Mouse (Mus musculus) c-Kit-positive CD71-positive TER-119-positive erythroid progenitor cells, embryonic 14.5 days (primary cell): ENCODE measurements around the gene Cd164l2.

Experiments
- DNase-seq: peaks from one replicate; pipeline ENCODE4 v3.0.0-alpha.2; 2013; ENCODE audit warnings: low spot score

Cd164l2 gene

GRCm38 (mm10) chr4:133211751-133212561 is at the start of gene Cd164l2, which contains the start of gene Gpr3:
Gene Cd164l2 (plus strand): TSS chr4:133212131.
Gene Gpr3 (minus strand): TSS chr4:133212536.
- no peak for DNase-seq

GRCm38 (mm10) chr4:133162196-133162595 is 49.7 kb upstream of the Cd164l2 start:
- DNase-seq = no peak

DNA sequence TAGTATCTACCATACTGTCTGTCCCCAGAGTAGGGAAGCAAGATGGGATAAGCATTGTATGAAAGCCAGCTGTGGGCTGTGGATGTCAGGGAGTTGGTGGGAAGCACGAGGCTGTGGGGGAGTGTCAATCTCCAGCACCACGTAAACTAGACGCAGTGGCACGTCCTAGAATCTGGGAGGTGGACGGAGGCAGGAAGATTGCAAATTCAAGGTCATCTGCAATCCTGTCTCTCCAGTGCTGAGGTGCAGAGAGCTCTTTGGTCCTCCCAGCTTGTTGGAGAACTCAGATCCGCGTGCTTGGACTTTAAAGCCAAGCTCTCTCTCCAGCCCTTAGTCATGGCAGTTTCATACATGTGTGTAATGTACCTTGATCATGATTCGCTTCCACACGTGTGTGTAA is 45.2 kb upstream of the Cd164l2 start:
- DNase-seq = no peak

- no peak for DNase-seq
Measured at GRCm38 (mm10) chr4:133169237-133170055, 42.5 kb upstream of the Cd164l2 start.

DNA sequence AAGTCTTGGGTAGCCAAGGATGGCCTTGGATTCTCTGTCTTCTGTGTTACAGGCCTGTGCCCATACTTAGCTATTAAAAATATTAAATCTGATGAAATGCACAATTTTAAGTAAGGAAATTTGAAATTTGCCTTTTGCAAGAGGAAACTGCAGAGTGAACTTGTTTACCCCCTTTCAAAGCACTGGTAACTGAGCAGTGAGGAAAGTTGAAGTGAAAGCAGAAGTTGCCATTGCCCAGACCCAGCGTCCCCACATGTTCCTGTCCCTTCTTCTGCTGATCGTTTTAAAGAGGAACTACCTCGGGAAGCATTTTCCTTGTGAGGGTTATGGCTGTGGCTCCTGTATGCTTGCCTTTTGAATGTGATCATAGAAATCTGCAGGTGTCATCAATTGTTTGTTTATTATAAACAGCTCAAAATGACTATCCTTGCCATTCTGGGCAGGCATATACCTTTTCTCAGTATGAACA is 41.8 kb upstream of the Cd164l2 start:
- DNase-seq = no peak

GRCm38 (mm10) chr4:133170616-133171015 is 41.3 kb upstream of the Cd164l2 start:
- no peak for DNase-seq

GRCm38 (mm10) chr4:133172451-133172850 is 39.5 kb upstream of the Cd164l2 start:
- DNase-seq = no peak

DNA sequence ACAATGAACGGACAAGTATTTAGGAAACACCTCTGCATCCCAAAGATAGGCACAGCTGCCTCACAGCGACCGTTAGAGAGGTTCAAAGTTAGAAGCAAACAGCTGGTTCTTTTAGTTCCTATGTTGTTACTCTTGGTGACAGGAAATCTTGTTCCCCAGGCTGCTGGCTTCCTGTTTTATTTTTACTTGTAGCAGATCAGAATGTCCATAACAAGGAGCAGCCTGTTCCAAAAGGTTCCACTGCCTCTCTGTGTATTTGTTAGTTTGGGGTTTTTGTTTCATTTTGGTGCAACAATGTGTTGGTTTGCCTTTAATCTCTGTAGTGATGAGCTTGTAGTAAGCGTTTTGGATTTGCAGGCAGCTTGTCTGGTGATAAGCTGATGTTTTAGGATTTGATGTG is 37.6 kb upstream of the Cd164l2 start:
- no peak for DNase-seq

DNA sequence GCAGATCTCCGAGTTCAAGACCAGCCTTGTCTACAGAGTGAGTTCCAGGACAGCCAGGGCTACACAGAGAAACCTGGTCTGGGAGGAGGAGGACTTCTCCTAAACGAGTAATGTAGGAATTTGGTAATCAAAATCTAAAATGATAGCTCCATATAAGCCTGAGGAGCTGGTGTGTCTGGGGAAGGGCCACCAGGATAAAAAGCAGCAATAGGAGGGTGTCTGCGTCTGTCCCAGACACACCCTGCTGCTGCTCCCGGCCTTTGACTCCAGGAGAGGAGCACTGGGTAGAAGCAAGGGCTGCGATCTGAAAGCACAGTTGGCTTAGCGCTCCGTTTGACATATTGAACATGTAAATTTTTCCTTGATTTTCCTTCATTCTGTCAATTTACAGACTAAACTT is 36.7 kb upstream of the Cd164l2 start:
- DNase-seq = no peak

GRCm38 (mm10) chr4:133175998-133176760 is 35.8 kb upstream of the Cd164l2 start:
- no peak for DNase-seq

DNA sequence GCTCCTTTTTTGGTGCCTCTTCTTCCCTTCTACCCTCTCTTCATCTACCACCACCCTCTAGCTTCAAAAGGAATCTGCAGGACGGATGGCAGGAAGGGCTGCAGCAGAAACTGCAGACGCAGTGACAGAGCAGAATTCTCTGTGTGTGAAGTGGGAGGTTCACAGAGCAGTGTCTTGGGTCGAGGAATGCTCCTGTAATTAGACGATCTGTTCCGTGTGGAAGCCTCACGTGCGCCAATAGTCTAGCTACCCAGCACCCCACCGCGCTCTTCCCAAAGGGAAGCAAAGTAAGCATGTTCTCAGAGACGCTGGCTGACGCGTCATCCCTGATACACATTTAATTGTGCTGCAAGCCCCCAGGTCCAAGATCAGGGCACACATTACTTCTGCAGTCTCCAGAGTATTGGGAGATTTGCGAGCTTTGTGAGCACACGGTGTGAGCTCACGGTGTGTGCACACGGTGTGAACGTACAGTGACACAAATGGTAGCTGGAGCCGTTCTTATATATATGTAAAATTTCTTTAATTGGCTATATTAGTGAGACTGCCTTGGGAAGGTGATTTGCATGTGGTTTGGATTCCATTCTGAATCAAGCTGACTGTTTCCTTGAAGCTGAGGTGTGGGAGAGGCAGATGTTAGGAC is 35.0 kb upstream of the Cd164l2 start:
- DNase-seq = no peak

DNA sequence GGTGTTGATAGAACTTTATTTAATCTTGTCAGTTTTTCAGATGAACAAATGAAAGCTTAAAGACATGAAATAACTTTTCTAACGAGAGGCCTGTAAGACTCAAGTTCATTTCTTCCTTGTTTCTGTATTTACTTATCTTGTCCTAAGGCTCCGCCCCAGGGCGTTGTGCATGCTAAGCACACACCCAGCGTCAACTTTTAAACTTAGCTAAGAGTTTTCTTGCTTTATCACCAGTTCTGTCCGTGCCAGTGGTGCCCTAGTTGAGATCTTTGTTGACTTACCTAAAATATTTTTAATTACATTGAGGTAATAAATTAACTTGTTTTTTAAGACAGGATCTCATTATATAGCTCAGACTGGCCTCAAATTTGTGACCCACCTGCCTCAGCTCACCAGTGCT is 33.6 kb upstream of the Cd164l2 start:
- DNase-seq = peak; percentile 16

DNA sequence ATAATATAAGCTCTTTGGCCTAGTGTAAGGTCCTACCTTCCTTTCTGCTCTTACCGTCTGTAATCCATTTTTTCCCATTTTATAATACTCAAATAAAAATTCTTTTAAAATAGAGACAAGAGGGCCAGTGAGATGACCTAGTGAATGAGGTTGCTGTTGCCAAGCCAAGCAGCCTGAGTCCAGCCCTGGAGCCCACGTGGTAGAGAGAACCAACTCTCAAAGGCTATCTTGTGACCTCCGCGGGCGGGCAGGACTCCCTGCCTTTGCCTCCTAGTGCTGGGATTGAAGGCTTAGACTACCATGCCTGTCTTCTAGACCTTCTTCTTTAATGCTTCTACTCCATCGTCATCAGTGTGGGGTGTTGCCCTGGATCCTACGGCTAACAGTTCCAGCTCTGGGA is 32.7 kb upstream of the Cd164l2 start:
- no peak for DNase-seq

GRCm38 (mm10) chr4:133182439-133183033 is 29.4 kb upstream of the Cd164l2 start:
- no peak for DNase-seq

- no peak for DNase-seq
Measured at GRCm38 (mm10) chr4:133184031-133184897, 27.7 kb upstream of the Cd164l2 start.

GRCm38 (mm10) chr4:133184898-133185665 is 26.8 kb upstream of the Cd164l2 start:
- no peak for DNase-seq

DNA sequence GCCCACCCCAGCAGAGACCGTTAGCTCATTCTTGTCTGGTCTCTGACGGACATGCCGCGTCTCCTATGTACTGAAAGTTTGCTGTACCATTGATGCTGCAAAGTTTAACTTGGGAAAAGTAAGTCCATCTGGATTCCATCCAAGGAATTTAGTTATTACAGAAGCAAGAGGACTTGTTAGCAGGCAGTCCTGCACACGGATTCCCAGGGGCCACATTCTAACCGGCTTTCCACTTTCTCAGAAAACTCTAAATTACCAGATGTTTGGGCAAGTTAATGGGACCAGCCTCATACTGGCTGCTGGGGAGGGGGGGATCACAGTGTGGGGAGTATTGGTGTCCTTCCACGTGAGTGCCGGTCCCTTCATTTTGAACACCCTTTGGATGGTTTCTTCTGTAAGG is 26.0 kb upstream of the Cd164l2 start:
- DNase-seq = no peak

GRCm38 (mm10) chr4:133186856-133187255 is 25.1 kb upstream of the Cd164l2 start:
- DNase-seq = no peak

DNA sequence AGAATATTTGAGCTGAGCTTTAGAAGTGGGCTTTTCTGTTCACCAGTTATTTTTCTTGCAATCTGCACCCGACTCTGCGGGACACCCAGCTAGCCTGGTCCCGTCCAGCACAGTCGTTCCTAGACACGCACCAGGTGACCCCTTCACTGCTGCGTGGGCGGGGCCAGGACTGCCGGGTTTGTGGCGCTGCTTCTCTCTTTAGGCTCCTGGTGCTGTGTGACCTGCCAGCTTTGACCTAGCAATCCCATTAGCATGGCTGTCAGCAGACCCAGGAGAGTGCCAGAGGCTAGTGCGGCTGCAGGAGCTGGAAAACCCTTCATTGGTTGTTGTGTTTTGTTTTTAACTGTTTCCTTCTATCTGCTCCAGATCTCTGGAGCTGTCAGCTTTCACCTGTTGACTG is 22.5 kb upstream of the Cd164l2 start:
- DNase-seq = no peak

DNA sequence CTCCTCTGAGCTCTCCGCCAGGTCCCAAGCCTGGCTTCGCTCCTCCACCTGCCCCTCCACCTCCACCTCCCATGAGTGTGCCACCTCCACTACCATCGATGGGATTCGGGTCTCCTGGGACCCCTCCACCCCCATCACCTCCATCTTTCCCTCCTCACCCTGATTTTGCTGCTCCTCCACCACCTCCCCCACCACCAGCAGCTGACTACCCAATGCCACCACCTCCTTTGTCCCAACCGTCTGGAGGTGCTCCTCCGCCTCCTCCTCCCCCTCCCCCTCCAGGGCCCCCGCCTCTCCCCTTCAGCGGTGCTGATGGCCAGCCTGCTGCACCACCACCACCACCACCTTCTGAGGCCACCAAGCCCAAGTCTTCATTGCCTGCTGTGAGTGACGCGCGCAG is 17.4 kb upstream of the Cd164l2 start:
- no peak for DNase-seq
